Mouse (Mus musculus) embryonic facial prominence, embryonic 10.5 days (tissue): ENCODE results near the gene Pim1. TPM values are rescaled to one million over a fixed set of nuclear protein-coding genes. Genes with fewer than 3 reads are reported as not detected.
"Not testable (repeated sequence)": the region's sequence is repeated elsewhere in the genome, so short reads cannot be mapped to it uniquely, and the experiment has no call there.

Source experiments
- DNase-seq: peaks from one replicate; pipeline ENCODE4 v3.0.0-alpha.2; 2017; ENCODE audit warnings: low spot score
- H3K27ac ChIP-seq: fragments of 300-500 bp; sonication (generic); replicated peaks from 2 replicates; pipeline ENCODE4 v1.5.1; 2016; ENCODE audit warnings: mild to moderate bottlenecking
- H3K27me3 ChIP-seq: fragments of 300-500 bp; sonication (generic); replicated peaks from 2 replicates; pipeline ENCODE4 v1.6.1; 2016; ENCODE audit warnings: low read depth, mild to moderate bottlenecking; ENCODE audit not compliant: poor library complexity, severe bottlenecking
- H3K36me3 ChIP-seq: fragments of 300-500 bp; sonication (generic); replicated peaks from 2 replicates; pipeline ENCODE4 v1.6.1; 2016; ENCODE audit warnings: mild to moderate bottlenecking, moderate library complexity
- H3K4me1 ChIP-seq: fragments of 300-500 bp; sonication (generic); 2 replicates; pipeline ENCODE4 v1.6.1; 2016
- H3K4me3 ChIP-seq: fragments of 300-500 bp; sonication (generic); 2 replicates; pipeline ENCODE4 v1.5.1; 2016; ENCODE audit warnings: mild to moderate bottlenecking, moderate library complexity
- H3K9me3 ChIP-seq: fragments of 300-500 bp; sonication (generic); 2 replicates; pipeline ENCODE4 v1.6.1; 2016; ENCODE audit warnings: mild to moderate bottlenecking
- WGBS: fragments of 180-500 bp; shearing (Covaris S2); methylation state at CpG from one replicate; pipeline ENCODE4 v1.1.7; 2016; 5-methylcytosine and 5-hydroxymethylcytosine counted together
- polyA plus RNA-seq: library from polyadenylated mRNA; unstranded; fragments of >200 nt; fragmentation: Nextera tagmentation; extraction: Ambion mirVana; gene quantifications from 2 replicates; pipeline ENCODE4 v1.2.1, GENCODE M21; 2016

The Pim1 gene
- polyA plus RNA-seq = 31.6 and 33.2 TPM in 2 replicates

- H3K27me3 ChIP-seq = no peaks in the 10 kb centered on the region
- H3K9me3 ChIP-seq = no peaks in the 10 kb centered on the region
- H3K4me1 ChIP-seq = peaks cover 52% of the 10 kb centered on the region
- DNase-seq = peak; percentile 76
- under 1% methylated on average over 99 of the region's 99 CpGs for WGBS
- H3K36me3 ChIP-seq = peaks cover 23% of the 10 kb centered on the region
- peak within 1 kb of the TSS; percentile 98 for H3K27ac ChIP-seq
- peak within 1 kb of the TSS; percentile 95 for H3K4me3 ChIP-seq
These were observed at the start of gene Pim1 for GRCm38 (mm10) chr17:29490713-29491581. Gene Pim1, plus strand, starts transcription at chr17:29490753.

- Histone ChIP-seq H3K4me3 (no peak overlapping the region), H3K27ac (peak overlapping the region; percentile 22), H3K4me1 (peaks cover 73% of the 10 kb centered on the region), H3K9me3 (no peaks in the 10 kb centered on the region), H3K27me3 (0 out of 2 replicates have a peak, but pooled peaks cover 6% of the 10 kb centered on the region), H3K36me3 (no peaks in the 10 kb centered on the region)
- 83% methylated on average over 4 of the region's 4 CpGs for WGBS
- no peak for DNase-seq
These were observed 49.0 kb upstream of the Pim1 start for GRCm38 (mm10) chr17:29441562-29441961.

- Histone ChIP-seq H3K4me3 (no peak overlapping the region), H3K36me3 (no peaks in the 10 kb centered on the region), H3K4me1 (peaks cover 68% of the 10 kb centered on the region), H3K9me3 (no peaks in the 10 kb centered on the region), H3K27me3 (0 out of 2 replicates have a peak, but pooled peaks cover 6% of the 10 kb centered on the region), H3K27ac (peak overlapping the region; percentile 22)
- no peak for DNase-seq
- WGBS = 62% methylated on average over 7 of the region's 7 CpGs
These were observed 48.4 kb upstream of the Pim1 start for GRCm38 (mm10) chr17:29442131-29442557.

GRCm38 (mm10) chr17:29443724-29444123 lies 46.8 kb upstream of the Pim1 start:
- no peak for DNase-seq
- Histone ChIP-seq H3K27me3 (0 out of 2 replicates have a peak, but pooled peaks cover 6% of the 10 kb centered on the region), H3K9me3 (no peaks in the 10 kb centered on the region), H3K4me1 (peaks cover 66% of the 10 kb centered on the region), H3K36me3 (no peaks in the 10 kb centered on the region), H3K27ac (peak overlapping the region; percentile 66), H3K4me3 (no peak overlapping the region)
- WGBS = 83% methylated on average over 4 of the region's 4 CpGs

- Histone ChIP-seq H3K4me1 (peaks cover 66% of the 10 kb centered on the region), H3K36me3 (no peaks in the 10 kb centered on the region), H3K4me3 (no peak overlapping the region), H3K27me3 (0 out of 2 replicates have a peak, but pooled peaks cover 4% of the 10 kb centered on the region), H3K9me3 (no peaks in the 10 kb centered on the region), H3K27ac (peak overlapping the region; percentile 66)
- no peak for DNase-seq
- 42% methylated on average over 8 of the region's 8 CpGs for WGBS
These were observed 45.5 kb upstream of the Pim1 start for GRCm38 (mm10) chr17:29445072-29445471.

GRCm38 (mm10) chr17:29447323-29447722 lies 43.2 kb upstream of the Pim1 start:
- Histone ChIP-seq H3K4me3 (no peak overlapping the region), H3K9me3 (0 out of 2 replicates have a peak, but pooled peaks cover 2% of the 10 kb centered on the region), H3K27ac (peak overlapping the region; percentile 60; the same call in 1 of the 2 replicates), H3K4me1 (peaks cover 67% of the 10 kb centered on the region), H3K27me3 (no peaks in the 10 kb centered on the region), H3K36me3 (no peaks in the 10 kb centered on the region)
- 51% methylated on average over 3 of the region's 3 CpGs for WGBS
- DNase-seq = no peak

- Histone ChIP-seq H3K9me3 (0 out of 2 replicates have a peak, but pooled peaks cover 4% of the 10 kb centered on the region), H3K4me1 (peaks cover 67% of the 10 kb centered on the region), H3K4me3 (no peak overlapping the region), H3K27me3 (no peaks in the 10 kb centered on the region), H3K27ac (peak overlapping the region; percentile 60; the same call in 1 of the 2 replicates), H3K36me3 (no peaks in the 10 kb centered on the region)
- no peak for DNase-seq
- 46% methylated on average over 8 of the region's 8 CpGs for WGBS
These were observed 42.5 kb upstream of the Pim1 start for GRCm38 (mm10) chr17:29448055-29448454.

GRCm38 (mm10) chr17:29448561-29448960 lies 42.0 kb upstream of the Pim1 start:
- Histone ChIP-seq H3K4me1 (peaks cover 67% of the 10 kb centered on the region), H3K9me3 (0 out of 2 replicates have a peak, but pooled peaks cover 4% of the 10 kb centered on the region), H3K27ac (peak overlapping the region; percentile 60; the same call in 1 of the 2 replicates), H3K4me3 (no peak overlapping the region), H3K36me3 (no peaks in the 10 kb centered on the region), H3K27me3 (no peaks in the 10 kb centered on the region)
- 67% methylated on average over 2 of the region's 2 CpGs for WGBS
- DNase-seq = no peak

- 1% methylated on average over 34 of the region's 34 CpGs for WGBS
These were observed 39.4 kb upstream of the Pim1 start for GRCm38 (mm10) chr17:29450899-29451840.

GRCm38 (mm10) chr17:29451841-29452210 lies 38.7 kb upstream of the Pim1 start:
- peak overlapping the region; percentile 91 for H3K27ac ChIP-seq
- DNase-seq = no peak
- H3K27me3 ChIP-seq = no peaks in the 10 kb centered on the region
- H3K4me3 ChIP-seq = peak overlapping the region; percentile 44
- 16% methylated on average over 8 of the region's 8 CpGs for WGBS
- no peaks in the 10 kb centered on the region for H3K36me3 ChIP-seq
- peaks cover 56% of the 10 kb centered on the region for H3K4me1 ChIP-seq
- H3K9me3 ChIP-seq = peaks cover 6% of the 10 kb centered on the region; the same call in 1 of the 2 replicates

More at GRCm38 (mm10) chr17:29450899-29451840, 39.4 kb upstream of the Pim1 start:
- peaks cover 6% of the 10 kb centered on the region; the same call in 1 of the 2 replicates for H3K9me3 ChIP-seq
- H3K27ac ChIP-seq = peak overlapping the region; percentile 91
- H3K4me1 ChIP-seq = peaks cover 51% of the 10 kb centered on the region
- no peaks in the 10 kb centered on the region for H3K36me3 ChIP-seq
- peak overlapping the region; percentile 44 for H3K4me3 ChIP-seq
- H3K27me3 ChIP-seq = no peaks in the 10 kb centered on the region
- DNase-seq = peak; percentile 91

- not testable (repeated sequence) for H3K27me3 ChIP-seq, H3K27ac ChIP-seq, H3K9me3 ChIP-seq, H3K4me3 ChIP-seq, DNase-seq, H3K36me3 ChIP-seq
- H3K4me1 ChIP-seq = peaks cover 60% of the 10 kb centered on the region
- 85% methylated on average over 3 of the region's 3 CpGs for WGBS
These were observed 36.4 kb upstream of the Pim1 start for GRCm38 (mm10) chr17:29454119-29454518.
